Mouse (Mus musculus) ovary, adult 18-20 months (tissue): ENCODE measurements at regions not wholly inside any gene's neighbourhood (a gene's known extent, or its start where the extent isn't known, plus 50 kb on each side); places are given as distances from the start of the nearest gene placed in this dataset.
A peak's percentile ranks its signal among the peaks of the same experiment; 100 is the strongest.

ENCODE experiments used
- DNase-seq: peaks from one replicate; pipeline ENCODE4 v3.0.0; 2022; ENCODE audit warnings: low spot score, mixed read lengths

DNA sequence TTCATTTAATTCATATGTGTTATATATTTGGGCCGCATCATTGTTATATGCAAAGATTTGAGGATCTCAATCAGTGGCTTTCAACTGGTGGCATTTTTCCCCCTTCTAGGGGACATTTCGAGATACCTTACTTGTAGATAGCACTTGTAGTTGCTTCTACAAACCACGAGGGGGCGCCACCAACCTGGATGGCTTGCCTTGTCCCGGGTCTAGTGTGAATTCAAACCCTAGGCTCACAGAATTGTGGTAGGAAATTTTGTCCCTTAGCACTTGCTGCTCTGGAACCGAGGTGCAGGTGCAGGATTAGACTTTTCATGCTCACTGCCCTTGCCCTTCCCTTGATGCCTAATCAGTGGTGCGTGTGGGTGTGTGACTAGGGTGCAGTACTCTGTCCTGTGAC is 252.2 kb downstream of the Uaca start:
- peak; percentile 17 for DNase-seq

DNA sequence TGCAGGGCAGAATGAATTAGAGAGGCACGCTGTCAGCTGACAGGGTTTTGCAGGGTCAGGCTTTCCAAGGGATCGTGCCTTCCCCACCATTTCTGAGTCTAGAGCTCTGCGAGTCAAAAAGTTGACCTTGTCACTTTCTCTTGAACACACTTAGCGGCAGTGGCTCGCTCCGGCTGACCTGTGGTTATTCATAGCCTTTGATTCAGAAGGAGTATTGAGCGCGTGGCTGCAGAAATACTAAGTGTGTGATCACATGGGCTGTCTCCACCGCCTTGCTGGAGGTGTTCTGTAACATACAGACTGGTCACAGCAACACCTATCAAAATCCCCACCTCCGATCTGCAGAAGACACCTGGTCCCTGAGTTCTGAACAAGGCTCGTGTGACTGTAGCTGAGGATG is 252.9 kb downstream of the Uaca start:
- no peak for DNase-seq

DNA sequence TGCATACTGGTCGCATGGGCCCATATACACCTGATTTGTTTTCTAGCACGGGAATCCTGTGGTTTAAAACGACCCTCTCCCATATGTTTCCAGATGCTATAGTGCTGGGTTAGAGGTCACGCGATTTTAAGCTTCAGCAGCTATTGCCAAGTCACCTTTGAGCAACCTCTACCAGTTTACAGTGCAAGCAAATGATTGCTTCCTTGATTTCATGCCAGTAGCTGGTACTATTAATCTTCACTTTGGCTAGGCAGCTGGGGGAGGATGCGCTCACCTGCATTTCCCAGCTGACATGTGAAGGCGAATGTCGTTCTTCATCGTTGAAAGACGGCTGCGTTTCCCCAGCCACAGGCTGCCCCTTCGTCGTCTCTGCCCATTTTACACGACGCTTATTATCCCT is 254.2 kb downstream of the Uaca start:
- DNase-seq, result no peak

DNA sequence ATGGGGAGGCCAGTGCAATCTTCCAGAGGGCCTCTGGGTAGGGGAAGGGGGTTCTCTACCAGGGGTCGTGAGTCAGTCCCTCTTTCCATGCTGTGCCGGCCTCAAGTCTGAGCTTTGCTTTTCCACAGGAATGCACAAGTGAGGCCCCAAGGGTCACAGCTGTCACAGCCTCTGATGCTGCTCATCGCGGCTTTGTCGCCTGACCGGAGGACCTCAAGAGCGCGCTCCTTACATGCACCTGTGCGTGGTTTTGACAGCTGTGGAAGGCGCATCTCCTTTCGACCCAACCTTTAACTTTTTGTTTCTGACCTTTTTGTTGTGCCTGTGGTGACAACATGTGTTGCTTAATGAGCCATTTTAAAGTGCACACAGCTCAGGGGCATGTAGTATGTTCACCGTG is 258.3 kb downstream of the Uaca start:
- DNase-seq, result no peak

DNA sequence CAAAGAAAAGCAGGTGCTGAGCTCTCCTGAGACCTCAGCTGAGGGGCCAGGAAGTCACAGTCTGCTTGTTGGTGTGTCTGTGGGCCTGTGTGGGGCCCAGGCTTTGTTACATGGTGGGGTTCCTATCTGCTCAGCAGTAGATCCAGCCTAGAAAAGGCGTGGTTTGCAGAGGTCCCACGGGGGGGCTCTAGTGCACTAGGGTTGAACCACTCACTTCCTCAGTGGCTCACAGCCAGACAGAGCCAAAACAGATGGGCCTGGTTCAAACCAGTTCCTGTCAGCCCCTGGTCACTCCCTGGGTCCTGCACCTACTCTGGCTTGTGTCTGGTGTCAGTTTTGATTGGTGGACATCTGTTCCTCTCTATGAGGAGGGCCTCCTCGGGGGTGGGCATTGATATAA is 260.1 kb downstream of the Uaca start:
- peak; percentile 7 for DNase-seq

DNA sequence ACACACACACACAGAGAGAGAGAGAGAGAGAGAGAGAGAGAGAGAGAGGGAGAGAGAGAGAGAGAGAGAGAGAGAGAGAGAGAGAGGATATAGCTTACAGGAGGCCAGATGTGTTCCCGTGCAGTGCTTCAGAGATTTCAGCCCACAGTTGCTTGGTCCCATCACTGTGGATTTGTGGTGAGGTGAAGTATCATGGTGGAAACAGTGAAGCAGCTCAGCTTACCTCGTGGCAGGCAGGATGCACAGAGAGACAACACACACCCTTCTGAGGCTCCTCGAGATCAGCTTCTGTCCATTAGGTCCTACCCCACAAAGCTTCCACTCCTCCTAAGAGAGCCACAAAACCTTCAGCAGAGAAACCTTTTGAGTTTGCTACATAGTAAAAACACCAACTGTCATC is 261.1 kb downstream of the Uaca start:
- no peak for DNase-seq

DNA sequence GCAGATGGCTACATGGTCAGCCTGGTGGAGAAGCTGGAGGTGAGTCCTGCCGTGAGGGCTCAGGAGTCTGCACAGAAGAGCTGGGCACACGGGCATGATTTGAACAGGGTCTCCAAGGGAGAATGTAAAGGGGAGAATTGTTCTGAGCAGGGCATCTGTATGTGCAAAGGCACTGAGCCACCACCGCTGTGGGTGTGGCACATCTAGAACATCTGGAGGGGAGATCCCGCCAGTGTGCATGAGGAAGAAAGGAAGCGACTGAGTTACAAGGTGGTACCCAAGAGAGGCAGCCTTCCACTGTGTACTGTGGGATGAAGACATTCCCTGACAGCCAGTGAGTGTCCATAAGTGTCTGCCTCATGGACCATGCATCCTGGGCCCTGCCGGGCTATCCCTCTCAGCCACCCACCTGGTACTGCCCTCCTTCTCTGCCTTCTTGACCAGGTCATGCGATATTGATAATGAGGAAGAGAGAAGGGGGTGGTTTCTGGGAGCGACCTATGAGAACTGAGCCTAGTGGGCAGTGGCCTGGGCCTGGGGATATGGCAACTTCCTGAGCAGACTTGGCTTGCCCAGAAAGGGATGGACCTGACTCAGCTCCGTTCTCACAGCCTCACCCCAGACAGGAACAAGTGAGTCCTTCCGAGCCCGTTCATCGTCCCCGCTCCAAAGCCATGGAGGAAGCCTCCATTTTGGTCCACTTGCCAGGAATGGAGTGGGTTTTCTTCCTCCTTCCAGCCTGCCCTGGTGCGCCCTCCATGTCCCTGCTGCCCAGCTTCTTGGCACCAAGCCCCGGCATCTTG is 261.8 kb downstream of the Uaca start:
- DNase-seq, result no peak

DNA sequence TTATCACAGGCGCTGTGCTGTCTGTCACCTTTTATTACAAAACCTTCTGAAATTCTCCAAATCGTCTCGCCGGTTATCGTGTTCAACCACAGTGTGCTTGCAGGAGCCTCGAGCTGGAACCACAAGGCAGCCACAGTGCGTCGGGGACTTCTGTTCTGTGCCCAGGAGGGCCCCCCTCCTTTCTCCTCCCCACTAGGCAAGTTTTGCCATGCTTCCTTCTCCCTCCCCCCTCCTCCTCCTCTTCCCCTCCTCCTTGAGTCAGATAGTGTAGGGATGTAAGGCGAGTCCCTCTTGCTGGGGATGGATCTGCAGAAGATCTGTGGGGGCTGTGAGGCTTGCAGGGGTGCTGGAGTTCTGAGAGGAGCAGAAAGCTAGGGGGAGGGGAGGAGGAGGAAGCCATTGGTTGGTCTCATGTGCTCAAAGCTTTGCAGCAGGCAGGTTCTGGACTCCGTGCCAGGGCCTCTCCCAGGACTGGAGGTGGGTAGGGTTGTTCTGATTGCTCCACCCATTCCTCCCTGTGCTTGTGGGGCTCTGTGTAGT is 262.5 kb downstream of the Uaca start:
- no peak for DNase-seq

DNA sequence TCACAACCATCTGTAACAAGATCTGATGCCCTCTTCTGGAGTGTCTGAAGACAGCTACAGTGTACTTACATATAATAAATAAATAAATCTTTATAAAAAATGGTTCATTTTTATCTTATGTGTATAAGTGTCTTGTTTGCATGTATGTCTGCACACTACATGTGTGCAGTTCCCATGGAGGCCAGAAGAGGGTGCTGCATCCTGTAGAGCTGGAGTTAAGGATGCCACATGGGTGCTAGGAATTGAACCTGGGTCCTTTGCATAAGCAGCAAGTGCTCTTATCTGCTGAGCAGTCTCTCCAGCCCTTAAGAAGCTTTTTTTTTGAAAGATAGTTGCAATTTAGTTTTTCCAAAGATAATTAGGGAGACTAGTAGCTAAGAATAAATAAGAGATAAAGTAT is 264.9 kb downstream of the Uaca start:
- DNase-seq, result no peak

DNA sequence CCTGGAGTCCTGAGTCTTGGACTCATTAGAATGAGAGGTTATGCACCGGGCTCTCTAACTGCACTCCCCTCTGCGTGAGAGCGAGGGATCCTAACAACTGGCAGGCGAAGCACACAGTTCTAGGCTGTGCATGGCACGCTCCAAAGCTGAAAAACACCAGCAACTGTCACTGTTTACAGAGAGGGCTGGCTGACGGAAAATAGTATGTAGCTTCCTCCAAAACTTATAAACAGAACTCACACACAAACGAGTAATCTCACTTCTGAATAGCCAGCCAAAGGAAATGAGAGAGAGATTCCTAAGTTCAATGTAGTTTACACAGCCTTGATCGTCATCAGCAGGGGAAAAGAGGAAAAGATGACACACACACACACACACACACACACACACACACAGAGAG is 266.6 kb downstream of the Uaca start:
- DNase-seq, result no peak

DNA sequence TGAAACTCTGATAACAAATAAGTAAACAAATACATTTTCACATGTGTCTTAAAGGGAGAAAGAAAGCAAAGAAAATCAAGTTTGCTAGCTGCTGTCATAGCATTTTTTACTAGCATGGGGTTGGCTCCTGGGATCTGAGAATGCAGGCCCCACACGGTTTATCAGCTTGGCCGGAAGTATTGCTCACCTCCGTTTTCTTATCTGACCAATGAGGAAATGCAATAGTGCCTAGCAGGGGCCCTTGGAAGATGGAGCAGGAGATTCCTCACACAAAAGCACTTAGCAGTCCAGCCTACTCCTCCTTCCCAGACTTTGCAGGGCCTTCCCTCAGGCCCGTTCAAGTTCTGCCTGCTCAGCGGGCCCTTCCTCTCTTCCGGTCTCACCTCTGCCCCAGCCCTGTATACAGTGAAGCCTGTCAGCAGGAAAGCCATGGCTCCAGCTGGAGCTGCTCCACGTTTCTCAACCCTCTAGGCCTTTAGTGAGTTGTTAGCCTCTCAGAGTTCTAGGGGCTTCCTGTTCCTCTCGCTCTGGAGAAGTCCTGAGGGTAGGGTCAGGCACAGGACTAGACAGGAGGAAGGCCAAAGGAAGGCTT is 270.5 kb downstream of the Uaca start:
- DNase-seq, result no peak

DNA sequence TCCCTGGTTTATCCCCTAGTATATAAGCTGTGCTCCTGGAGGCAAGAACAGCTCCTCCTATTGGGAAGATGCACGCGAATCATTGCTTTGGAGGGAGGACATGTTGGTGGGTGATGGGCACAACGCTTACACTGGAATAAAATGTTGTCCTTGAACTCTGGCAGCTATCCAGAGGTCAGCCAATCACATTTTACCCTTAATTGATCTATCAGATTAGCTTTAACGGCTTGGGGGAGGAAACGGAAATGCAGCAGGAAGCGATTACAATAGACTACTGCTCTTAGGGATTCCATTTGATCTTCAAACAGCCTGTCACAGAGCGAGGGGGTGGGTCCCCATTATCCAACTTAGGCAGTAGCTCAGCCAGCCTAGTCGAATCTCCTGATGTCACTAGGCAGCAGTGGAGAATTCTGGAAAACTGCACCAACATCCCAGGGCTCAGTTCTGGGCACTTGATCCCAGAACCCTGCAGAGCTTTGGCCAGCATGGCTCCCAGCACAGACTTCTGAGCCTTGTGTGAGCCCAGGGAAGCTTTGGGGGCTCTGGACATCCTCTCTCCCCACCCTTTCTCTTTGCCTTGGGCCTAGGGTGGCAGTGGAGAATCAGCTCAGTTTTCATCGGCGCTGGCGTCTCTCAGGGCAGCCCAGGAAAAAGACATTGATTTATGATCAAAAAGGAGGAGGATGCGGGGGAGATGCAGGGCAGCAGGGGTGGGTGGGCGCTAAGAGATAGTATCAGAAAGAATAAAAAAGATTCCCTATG is 275.4 kb downstream of the Uaca start:
- no peak for DNase-seq

DNA sequence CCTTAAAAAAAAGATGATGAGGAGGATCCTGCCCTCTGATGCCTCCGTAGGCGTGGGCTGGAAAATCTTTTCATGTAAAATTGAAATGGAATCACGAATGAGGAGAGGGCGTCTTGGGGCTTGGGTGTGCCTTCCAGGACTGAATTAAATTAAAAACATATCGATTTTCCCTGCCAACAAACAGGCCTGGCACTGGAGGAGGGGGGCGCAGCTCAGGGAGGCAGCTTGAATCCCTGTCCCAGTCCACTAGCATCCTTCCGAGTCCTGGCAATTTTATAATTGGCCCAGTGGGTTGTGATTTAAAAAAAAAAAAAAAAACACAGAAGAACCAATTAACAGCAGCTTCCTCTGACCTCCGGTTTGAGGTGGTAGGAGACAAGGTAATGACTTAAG is 276.0 kb downstream of the Uaca start:
- DNase-seq, result no peak

DNA sequence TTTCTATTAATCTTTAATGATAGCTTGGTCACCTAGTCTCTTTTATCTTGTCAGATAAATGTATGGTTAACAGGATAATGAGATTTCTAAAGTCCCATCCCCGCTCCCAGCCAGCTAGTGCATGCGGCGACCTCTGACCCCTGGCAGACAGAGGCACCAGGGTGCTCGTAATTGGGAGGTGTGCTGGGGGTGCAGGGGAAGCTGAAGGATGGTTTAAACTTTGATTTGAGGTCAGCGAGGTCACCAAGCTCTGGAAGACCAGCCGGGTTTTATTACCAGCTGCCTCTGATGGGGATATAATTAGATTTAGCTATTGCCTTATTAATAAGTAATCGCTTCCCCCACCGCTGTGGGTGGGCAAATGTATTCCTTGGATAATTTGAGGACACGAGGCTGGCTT is 276.5 kb downstream of the Uaca start:
- no peak for DNase-seq

DNA sequence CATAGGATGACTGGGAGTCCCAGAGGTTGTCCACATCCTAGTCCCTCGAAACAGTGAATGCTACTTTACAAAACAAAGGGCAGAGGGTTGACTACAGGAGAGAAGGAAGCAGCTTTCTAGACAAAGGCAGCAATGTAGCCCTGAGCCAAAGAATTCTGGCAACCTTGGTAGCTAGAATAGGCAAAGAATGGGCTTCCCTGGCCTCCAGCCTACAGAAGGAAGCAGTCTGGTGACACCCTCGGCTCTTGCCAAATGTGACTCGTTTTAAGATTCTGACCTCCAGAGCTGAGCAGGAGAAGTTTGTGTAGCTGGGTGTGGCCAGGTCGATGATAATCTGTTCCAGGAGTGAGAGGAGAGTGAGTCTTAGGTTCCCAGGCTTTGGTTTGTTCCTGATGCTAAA is 279.1 kb downstream of the Uaca start:
- no peak for DNase-seq

DNA sequence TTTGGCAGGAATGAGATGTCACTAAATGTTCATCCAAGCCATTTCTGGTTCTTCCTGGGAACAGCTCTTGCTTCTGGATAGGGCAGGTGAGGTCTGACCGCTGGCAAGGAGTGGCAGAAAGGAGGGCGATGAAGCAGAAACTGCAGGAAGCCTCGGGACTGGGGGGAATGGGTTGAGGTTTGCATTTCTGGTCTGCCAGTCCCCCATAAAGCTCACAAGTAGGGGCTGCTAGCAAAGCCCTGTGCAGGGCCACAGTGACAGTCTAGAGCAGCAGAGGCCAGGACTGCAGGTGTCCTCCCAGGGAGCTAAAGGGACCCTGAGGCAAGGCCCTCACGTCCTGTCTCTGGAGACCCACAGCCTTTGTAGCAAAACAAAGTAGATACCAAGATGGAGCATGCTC is 280.7 kb downstream of the Uaca start:
- no peak for DNase-seq

DNA sequence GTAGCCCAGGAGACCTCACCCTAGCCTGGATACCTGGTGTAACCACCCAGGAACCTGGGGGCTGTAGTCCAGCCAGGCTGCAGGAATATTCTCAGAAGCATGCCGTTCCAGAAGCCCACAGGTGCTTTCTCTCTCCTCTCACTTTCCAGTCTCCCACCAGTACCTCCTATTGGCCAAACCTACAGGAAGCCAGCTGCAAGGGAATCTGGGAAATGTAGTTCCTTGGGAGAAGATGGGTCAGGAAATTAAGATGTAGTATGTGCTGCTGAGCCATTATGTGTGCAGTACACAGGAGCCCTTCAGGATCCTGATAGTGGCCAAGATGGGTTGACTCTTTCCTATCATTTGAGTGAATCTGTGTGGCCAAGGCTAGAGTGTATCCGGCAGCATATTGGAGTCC is 282.8 kb downstream of the Uaca start:
- no peak for DNase-seq

DNA sequence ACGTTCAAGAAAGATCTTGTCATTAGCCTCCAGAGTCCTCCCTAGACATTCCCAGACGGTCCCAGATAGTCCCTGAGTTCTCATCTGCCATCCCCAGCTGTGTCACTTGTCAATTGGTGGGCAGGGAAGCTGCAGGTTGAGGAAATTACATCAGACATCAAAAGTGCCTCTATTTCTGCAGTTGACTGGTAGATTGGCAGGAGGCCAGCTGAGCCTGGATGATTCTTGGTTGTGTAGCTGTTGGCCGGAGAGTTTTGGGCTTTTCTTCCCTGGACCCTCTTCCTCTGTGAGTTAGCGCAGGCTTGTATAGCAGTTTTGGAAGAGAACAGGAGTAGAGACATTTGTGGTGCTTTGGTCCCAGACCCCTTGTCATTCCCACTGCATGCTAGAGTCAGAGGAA is 283.5 kb downstream of the Uaca start:
- DNase-seq, result no peak

DNA sequence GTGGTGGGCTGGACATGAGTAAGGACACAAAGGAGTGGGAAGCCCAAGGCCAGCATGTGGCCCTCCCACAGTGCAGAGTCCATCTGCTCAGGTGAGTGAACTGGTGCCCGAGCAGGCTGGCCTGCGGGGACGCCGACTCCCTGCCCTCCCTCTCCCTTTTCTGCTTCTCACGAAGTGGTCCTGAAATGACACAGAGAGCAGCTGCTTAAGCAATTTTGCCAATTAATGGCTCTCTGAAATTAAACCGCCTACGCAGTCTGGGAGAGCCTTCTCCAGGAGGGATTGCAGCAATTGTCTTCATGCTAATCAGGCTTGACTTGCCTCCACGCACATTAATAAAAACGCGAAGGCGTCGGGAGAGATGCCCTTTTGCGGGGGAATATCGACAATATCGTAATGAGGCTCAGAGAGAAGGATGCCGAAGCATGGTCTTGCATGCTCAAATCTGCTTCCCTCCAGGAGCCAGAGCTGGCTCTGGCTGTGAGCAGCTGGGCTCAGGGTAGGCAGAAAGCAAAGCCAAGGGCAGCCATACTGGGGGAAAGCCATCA is 287.2 kb downstream of the Uaca start:
- no peak for DNase-seq

DNA sequence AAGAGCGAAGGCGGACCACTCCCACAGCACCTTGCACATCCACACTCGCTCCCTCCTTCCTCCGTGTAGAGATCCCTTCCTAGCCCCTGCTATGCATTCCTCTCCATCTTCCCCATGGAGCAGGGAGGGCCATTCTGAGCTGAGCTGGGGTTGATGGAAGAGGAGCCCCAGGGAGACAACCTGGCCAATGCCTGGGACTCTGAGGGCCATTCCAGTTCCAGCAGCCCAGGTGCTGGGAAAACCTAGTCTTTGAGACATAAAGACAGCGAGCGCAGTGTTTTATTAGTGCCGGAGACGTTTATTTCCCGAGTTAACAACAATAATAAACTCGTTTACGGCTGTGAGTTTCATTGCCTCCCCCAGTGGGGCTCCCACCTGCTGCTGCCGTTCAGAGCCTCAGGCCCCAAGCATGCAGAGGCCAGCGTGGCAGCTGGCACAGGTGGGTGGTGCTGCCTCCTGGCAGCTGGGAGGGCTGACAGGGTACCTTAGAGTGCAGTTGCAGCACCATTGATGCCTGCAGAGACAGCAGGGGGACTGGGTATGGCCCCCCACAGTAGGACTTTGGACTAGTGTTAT is 287.4 kb upstream of the Tle3 start:
- no peak for DNase-seq

DNA sequence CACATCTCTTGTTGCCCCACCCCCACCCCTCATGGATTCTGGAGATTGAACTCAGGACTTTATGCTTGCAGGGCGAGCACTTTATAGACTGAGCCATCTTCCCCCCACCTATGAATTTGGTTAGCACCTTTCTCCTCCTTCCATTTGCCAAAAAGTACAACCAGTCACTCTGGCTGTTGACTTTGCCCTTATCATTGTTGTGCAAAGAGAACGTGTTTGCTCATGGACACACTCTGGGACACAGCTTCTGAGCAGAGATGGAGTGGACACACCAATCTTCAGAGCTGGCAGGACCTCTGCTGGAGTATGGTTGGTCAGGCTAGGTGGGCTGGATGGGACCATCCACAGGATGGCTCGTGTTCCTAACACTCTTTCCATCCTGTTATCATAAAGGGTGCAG is 285.1 kb upstream of the Tle3 start:
- DNase-seq, result no peak

DNA sequence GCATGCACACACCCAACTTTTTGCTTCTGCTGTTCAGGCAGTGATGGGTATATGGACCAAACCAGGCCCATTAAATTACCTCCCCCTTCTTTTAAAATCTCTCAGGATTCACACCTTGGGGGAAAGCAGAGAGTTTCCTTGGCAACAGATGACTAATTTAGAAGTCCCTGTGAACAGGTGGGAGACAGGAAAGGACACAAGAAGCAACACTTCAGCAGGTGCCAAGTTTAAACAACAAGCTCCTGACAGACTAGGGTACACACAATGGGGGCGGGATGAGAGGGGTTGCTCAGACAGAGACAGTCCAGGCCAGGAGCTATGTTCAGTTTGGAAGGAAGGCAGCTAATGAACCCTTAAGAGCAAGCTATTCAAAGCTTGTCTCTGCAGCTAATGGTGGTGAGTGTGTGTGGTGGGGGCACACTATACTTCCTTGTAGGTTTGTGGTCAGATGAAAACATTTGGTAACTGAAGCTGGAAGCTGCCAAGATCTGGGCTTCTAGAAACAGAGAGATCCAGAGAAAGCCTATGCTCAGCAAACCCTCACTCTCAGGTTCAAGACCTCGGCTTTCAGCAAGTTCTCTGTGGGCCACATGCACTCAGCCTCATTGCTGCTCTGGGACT is 283.0 kb upstream of the Tle3 start:
- no peak for DNase-seq
